Mouse (Mus musculus) layer of hippocampus, adult 2 months (tissue): ENCODE data around the gene Ppil1. TPM values are rescaled to one million over a fixed set of nuclear protein-coding genes. Genes with fewer than 3 reads are reported as not detected.

ENCODE experiments used
- DNase-seq, 2 experiments: peaks; one replicate each; pipeline ENCODE4 v3.0.0; 2022; ENCODE audit warnings: low spot score in 2 of 2
- H3K27ac ChIP-seq: fragments of 200-600 bp; 2 replicates; pipeline ENCODE4 v1.8.1; 2022
- H3K4me3 ChIP-seq: fragments of 200-600 bp; 2 replicates; pipeline ENCODE4 v1.8.1; 2022; ENCODE audit warnings: mild to moderate bottlenecking
- CTCF ChIP-seq: fragments of 200-600 bp; conservative IDR thresholded peaks from 2 replicates; pipeline ENCODE4 v1.8.1; 2022; ENCODE audit warnings: antibody characterized with exemption, mild to moderate bottlenecking, moderate library complexity
- long read RNA-seq, 2 experiments: library from polyadenylated mRNA; stranded (forward); transcript quantifications; one replicate each; pipeline ENCODE4 v2.0.0; 2021; ENCODE audit warnings: borderline mapping rate in 2 of 2
- total RNA-seq, 2 experiments: library from RNA; stranded (reverse); gene quantifications; 2 replicates each; pipeline ENCODE4 v1.2.3; 2021

Ppil1 gene
- total RNA-seq, result 10 to 100 TPM; 14.8 to 16.2 TPM
- long read RNA-seq, experiment 1, transcript Ppil1-201 (4 exons, 1,462 nt), result major isoform, 18 of 21 reads
- long read RNA-seq, experiment 1, partial matches to known transcripts, result 1 of 21 reads
- long read RNA-seq, experiment 1, other reads (novel, unspliced or antisense), result 2 of 21 reads
- long read RNA-seq, experiment 2, transcript Ppil1-201 (4 exons, 1,462 nt), result major isoform, 19 of 23 reads
- long read RNA-seq, experiment 2, partial matches to known transcripts, result 0 of 23 reads
- long read RNA-seq, experiment 2, other reads (novel, unspliced or antisense), result 4 of 23 reads

- Histone ChIP-seq H3K4me3 (peak within 1 kb of the TSS; percentile 87), H3K27ac (peak within 1 kb of the TSS; percentile 92)
- peak; percentile 71 to 72 for DNase-seq
- no peak for TF ChIP-seq CTCF
These were observed at the start of gene Ppil1 for GRCm38 (mm10) chr17:29263840-29264633. Gene Ppil1, minus strand, starts transcription at chr17:29264186.

DNA sequence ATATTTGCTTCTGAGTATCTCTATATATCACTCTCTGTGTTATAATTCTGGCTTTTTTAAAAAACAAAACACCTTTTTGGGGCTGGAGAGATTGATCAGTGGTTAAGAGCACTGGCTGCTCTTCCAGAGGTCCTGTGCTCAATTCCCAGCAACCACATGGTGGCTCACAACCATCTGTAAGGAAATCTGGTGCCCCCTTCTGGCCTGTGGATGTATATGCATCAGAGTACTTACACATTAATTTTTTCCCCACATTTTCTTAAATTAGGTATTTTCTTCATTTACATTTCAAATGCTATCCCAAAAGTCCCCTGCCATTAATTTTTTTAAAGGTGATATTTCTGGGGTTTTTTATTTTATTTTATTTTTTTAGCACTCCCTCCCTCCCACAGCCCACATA is 49.3 kb upstream of the Ppil1 start:
- DNase-seq, result no peak
- Histone ChIP-seq H3K4me3 (no peak overlapping the region), H3K27ac (no peak overlapping the region)
- TF ChIP-seq CTCF, result peak; percentile 62

GRCm38 (mm10) chr17:29312082-29312481 is 48.1 kb upstream of the Ppil1 start:
- H3K4me3 ChIP-seq, result no peak overlapping the region
- TF ChIP-seq CTCF, result no peak
- no peak for DNase-seq
- H3K27ac ChIP-seq, result 0 out of 2 replicates have a peak overlapping the region, but pooled peaks have one; percentile 75

DNA sequence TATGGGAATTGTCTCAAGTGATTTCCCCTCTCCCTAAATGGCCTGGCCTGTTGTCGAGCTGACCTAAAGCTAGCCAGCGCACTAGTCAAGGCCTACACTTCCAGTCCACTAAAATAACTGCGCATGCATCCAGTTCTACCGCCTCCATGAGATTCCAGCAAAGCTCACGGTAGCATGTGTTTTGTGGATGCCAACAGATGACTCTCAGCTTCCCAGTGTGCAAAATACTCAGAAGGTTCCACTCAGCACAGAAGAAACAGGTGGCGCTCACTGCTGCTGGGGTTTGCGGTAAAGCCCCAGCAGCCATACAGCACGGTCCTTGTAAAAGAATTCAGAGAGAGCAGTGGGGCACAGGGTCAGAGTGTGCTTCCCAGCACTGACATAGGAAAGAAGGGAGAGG is 47.6 kb upstream of the Ppil1 start:
- H3K4me3 ChIP-seq, result no peak overlapping the region
- peak overlapping the region; percentile 75 for H3K27ac ChIP-seq
- peak in 1 of 2 experiments; percentile 37 for DNase-seq
- no peak for TF ChIP-seq CTCF

DNA sequence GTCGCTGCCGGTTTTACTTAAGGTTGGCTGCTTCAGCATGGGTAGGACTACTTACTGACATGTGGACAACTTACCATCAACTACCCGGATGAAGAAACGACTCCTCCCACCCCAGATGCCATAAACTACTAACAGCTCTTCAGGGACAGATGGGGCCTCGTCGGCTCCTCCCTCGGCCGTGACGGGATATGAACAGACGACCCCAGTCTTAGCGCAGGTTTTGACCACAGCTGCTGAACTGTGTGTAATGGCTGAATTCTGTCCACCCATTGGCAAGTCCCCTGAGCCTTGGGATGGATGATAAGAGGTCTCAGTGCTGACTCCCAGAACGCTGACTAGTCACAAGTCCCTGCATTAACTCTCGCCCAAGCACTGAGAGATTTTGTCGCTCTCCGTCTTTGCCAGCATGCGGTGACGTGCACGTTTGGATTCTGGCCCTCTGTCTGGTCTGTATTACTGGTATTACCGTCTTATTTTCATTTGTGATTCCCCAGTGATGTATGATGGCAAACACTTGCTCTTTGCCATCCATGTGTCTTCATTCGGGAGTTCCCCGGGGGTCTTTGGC is 46.2 kb upstream of the Ppil1 start:
- Histone ChIP-seq H3K27ac (no peak overlapping the region), H3K4me3 (no peak overlapping the region)
- no peak for DNase-seq
- no peak for TF ChIP-seq CTCF

DNA sequence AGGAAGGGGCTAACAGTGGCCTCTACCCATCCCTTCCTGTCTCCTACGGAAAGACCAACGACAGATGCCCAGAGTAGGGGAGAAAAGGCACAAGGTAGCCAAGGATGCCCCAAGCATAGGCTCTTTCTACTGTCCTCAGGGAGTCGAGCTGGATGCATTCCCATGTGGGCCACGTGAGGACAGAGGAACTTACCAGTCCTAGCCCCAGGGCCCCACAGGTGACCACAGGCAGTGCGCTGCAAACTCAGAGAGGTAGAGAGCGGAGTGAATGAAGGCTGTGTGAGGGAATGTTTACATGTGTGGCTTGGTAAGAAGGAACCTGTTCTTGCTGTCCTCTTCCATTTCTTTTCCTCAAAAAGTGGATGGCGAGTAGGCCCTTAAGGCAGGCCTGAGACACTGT is 41.9 kb upstream of the Ppil1 start:
- no peak for DNase-seq
- TF ChIP-seq CTCF, result no peak

GRCm38 (mm10) chr17:29305058-29305806 is 41.2 kb upstream of the Ppil1 start:
- no peak for TF ChIP-seq CTCF
- H3K4me3 ChIP-seq, result no peak overlapping the region
- H3K27ac ChIP-seq, result no peak overlapping the region
- DNase-seq, result no peak

More for the DNA sequence above, 41.9 kb upstream of the Ppil1 start:
- no peak overlapping the region for H3K27ac ChIP-seq
- H3K4me3 ChIP-seq, result no peak overlapping the region

DNA sequence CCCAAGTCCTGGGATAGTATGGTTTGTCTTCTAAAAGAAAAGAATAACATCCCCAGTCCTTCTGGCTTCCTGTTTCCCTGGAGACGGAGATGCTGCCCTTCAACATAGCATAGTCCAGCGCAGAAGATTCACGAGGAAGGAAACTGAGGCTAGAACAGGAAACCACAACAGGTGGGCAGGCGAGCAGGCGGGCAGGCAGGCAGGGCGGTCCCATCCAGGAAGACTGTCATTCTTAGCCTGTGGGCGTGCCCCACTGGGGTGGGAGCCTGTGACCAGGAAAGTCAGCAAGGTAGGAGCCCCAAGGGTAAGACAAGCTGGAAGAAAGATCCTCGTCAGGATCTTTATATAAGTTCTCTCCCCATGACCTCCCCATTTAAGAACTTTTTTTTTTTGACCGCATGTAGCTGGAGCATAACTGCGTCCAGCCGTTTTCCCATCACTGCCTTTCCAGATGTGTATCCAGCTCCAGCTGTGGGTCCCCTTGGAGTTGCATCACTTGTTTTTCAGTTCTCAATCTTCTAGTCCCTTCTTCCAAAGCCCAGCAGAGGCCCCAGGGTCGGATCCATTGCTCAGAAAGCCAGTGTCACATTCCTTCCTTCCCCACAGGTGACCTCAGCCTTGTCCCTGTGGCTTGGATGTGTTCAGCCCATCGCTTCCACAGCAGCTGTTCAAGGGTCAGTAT is 40.5 kb upstream of the Ppil1 start:
- Histone ChIP-seq H3K27ac (no peak overlapping the region), H3K4me3 (no peak overlapping the region)
- no peak for DNase-seq
- TF ChIP-seq CTCF, result no peak

DNA sequence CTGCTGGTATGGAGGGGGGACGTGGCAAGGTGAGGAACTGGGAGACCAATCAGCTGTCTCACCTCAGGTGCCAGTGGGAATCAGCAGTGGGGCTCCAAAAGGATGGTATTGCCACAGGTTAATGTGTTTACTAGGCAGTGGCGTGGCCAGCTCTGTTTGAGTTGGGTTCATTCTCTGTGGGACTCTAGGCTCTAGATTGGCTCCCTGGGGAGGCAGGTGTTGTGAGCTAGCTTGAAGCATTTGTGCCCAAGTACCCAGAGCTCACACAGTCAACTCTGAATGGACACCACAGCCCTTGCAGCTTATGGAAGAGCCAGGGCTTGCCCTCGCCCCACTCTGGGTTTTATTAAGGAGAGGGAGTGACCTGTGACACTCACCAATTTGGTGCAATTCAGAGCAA is 39.9 kb upstream of the Ppil1 start:
- TF ChIP-seq CTCF, result no peak
- Histone ChIP-seq H3K4me3 (no peak overlapping the region), H3K27ac (no peak overlapping the region)
- DNase-seq, result no peak

DNA sequence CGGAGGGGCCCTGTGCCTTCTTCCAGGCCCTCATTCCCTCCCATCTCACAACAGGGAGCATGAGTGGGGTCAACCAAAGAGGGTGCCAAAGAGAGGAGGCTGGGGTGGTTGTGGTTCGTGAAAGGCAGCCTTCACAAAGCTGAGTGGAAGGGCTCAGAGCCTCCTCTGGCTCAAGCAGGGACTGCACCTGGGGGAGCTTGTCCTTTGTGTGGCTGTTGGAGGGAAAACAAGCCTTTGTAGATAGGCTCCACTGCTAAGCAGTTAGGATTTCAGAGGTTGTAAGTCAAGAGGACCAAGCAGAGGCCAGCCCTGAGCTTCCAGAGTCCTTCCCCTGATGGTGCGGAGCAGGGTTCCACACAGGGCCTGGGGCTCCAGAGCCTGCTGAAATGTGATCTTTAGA is 39.1 kb upstream of the Ppil1 start:
- no peak overlapping the region for H3K27ac ChIP-seq
- no peak for DNase-seq
- peak; percentile 62 for TF ChIP-seq CTCF
- no peak overlapping the region for H3K4me3 ChIP-seq

- Histone ChIP-seq H3K27ac (no peak overlapping the region; the same call in 1 of the 2 replicates), H3K4me3 (no peak overlapping the region)
- no peak for TF ChIP-seq CTCF
- no peak for DNase-seq
These were observed 38.2 kb upstream of the Ppil1 start for GRCm38 (mm10) chr17:29302149-29302548.

DNA sequence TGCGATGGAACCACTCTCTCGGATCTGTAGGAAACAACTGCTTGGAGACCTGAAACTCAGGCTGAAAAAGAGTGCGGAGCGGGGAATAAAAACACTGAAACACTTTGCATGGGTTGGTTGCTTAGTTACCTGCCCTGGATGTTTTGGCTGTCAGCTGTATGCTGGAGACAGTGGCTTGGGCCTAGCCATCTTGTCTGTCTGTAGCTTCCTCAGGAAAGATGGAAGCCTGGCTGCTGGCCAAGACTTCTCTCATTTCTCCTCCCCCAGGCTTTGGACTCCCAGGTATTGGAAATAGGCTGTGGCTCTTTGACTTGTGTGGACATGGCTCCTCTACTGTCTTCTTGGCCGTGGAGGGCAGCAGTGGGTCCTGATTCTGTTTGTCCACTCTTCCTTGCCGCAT is 37.4 kb upstream of the Ppil1 start:
- Histone ChIP-seq H3K4me3 (no peak overlapping the region), H3K27ac (peak overlapping the region; percentile 64)
- DNase-seq, result no peak

More for the DNA sequence above, 37.4 kb upstream of the Ppil1 start:
- no peak for TF ChIP-seq CTCF
